Mouse (Mus musculus) 3T3-L1 (cell line): ENCODE measurements at regions not wholly inside any gene's neighbourhood (a gene's known extent, or its start where the extent isn't known, plus 50 kb on each side); places are given as distances from the start of the nearest gene placed in this dataset.
A peak's percentile ranks its signal among the peaks of the same experiment; 100 is the strongest.

Source experiments
- DNase-seq: peaks from one replicate; pipeline ENCODE4 v3.0.0-alpha.2; 2015; ENCODE audit warnings: low read depth, low spot score

GRCm38 (mm10) chr6:76825953-76826352 is 328.4 kb upstream of the Gm9008 start:
- no peak for DNase-seq

GRCm38 (mm10) chr6:76802969-76803368 is 305.4 kb upstream of the Gm9008 start:
- DNase-seq, result peak; percentile 22

GRCm38 (mm10) chr6:76780168-76780567 is 282.6 kb upstream of the Gm9008 start:
- DNase-seq, result no peak

GRCm38 (mm10) chr6:76778201-76778600 is 280.6 kb upstream of the Gm9008 start:
- DNase-seq, result no peak

- no peak for DNase-seq
Observed at GRCm38 (mm10) chr6:76777080-76777479, 279.5 kb upstream of the Gm9008 start.

GRCm38 (mm10) chr6:76763852-76764251 is 266.3 kb upstream of the Gm9008 start:
- no peak for DNase-seq

GRCm38 (mm10) chr6:76754867-76755266 is 257.3 kb upstream of the Gm9008 start:
- DNase-seq, result peak; percentile 5
